Mouse (Mus musculus) gastrocnemius, adult 2 months (tissue): Measurements from ENCODE around the gene Tmem220. TPM values are rescaled to one million over a fixed set of nuclear protein-coding genes. Genes with fewer than 3 reads are reported as not detected.

Experiments
- DNase-seq: peaks from one replicate; pipeline ENCODE4 v3.0.0; 2022
- H3K27ac ChIP-seq: fragments of 200-600 bp; 2 replicates; pipeline ENCODE4 v1.8.1; 2022; ENCODE audit warnings: mild to moderate bottlenecking
- H3K4me3 ChIP-seq: fragments of 200-600 bp; 2 replicates; pipeline ENCODE4 v1.8.1; 2022; ENCODE audit warnings: mild to moderate bottlenecking, moderate library complexity
- CTCF ChIP-seq: fragments of 200-600 bp; IDR thresholded peaks from 2 replicates; pipeline ENCODE4 v1.8.1; 2022; ENCODE audit warnings: antibody characterized with exemption, mild to moderate bottlenecking, moderate library complexity
- intact Hi-C: fragments of 180-260 bp; cut with DNase I; formaldehyde crosslinking; loops from one replicate; pipeline ENCODE4 v1.15.1; 2025
- total RNA-seq, 2 experiments: library from RNA; stranded (reverse); gene quantifications; 2 replicates each; pipeline ENCODE4 v1.2.3; 2021

Tmem220 gene
- total RNA-seq, 2 experiments from 2014 or later = 0.66 to 1.3 TPM

DNA sequence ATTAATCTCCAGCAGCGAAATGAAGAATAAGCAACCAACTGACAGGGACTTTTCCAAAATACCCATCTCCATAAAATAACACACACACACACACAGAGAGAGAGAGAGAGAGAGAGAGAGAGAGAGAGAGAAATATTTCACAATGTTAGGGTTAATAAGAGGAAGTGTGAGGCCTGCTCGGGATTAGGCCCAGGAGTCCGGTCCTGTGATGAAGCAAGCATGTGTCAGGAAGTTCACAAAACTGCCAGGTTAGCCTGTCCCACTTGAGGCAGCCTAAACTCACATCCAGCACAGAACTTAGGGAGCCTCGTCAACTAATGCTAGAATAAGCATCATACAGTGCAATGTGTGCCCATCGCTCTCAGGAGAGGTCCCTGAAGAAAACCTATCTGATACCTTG lies 22.2 kb downstream of the Tmem220 start:
- no peak for DNase-seq
- intact Hi-C loops = no loop called here
- TF ChIP-seq CTCF = no peak
- Histone ChIP-seq H3K27ac (no peak overlapping the region), H3K4me3 (no peak overlapping the region)

DNA sequence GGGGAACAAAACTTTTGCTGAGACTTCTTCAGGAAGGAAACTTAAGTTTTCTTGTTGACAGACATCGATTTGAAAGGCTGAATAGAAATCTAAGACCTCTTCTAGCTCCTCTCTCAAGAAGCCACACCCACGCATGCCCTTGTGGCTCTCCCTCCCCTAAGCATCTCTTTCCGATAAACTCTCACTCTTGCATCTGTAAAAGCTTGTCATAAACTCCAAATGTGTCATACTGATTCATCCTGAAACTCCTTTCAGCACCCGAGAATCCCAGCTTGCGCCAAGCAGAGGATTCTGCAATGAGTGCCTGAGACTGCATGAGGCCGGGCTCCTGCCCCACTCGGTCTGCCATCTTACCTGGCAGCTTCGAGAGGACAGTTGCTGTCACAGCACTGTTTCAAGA lies 23.5 kb downstream of the Tmem220 start:
- no peak for DNase-seq
- intact Hi-C loops = no loop called here
- TF ChIP-seq CTCF = no peak
- Histone ChIP-seq H3K4me3 (no peak overlapping the region), H3K27ac (no peak overlapping the region)

GRCm38 (mm10) chr11:67049256-67049655 lies 24.3 kb downstream of the Tmem220 start:
- H3K4me3 ChIP-seq = no peak overlapping the region
- DNase-seq = no peak
- H3K27ac ChIP-seq = no peak overlapping the region
- intact Hi-C loops = no loop called here
- no peak; the same call in 1 of the 2 replicates for TF ChIP-seq CTCF

- no peak for DNase-seq
- Histone ChIP-seq H3K4me3 (peak overlapping the region; percentile 93), H3K27ac (peak overlapping the region; percentile 97)
- intact Hi-C loops = loop anchor here (1.0 kb wide), 1 partner anchor 26 kb away; the partner anchor contains the start of gene Tmem220
- TF ChIP-seq CTCF = no peak
These were observed 26.8 kb downstream of the Tmem220 start for GRCm38 (mm10) chr11:67051676-67052320.

DNA sequence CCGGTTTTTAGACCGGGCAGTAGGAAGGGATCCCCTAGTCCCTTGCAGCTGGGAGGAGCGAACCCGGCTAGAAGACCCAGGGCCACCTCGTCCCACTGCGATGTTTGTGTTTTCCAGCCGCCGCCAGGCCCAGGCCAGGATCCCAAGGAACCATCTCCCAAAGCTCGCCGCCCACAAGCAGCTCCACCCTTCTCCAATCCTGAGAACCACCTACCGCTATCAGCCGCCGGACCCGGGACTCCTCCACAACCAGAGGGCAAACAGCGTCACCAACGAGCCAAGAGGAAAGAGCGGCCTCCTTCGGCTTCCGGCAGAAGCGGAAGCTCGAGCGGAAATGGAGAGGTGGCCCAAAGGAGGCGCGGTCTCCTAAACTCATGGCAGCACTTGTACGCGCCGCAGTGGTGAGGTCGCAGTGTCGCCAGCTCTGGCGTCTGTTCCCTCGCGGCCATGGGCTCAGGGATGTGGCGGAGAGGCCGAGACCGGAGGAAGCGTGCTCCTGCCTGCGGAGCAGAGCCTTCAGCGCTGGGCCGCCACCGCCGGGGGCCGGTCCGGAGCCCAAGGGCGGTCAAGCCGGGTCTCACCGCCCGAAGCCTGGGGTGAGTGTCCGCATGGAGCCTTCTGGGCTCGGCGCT lies 27.5 kb downstream of the Tmem220 start, which contains the start of the genes Adprm and Sco1:
Gene Adprm, minus strand, starts transcription at position 274 of the 632 bp plus-strand sequence.
Gene Sco1, plus strand, starts transcription at position 350 of the 632 bp plus-strand sequence.
- peak; percentile 92 for DNase-seq
- TF ChIP-seq CTCF = peak; percentile 46
- intact Hi-C loops = loop anchor here (1.0 kb wide), 1 partner anchor 27 kb away; the partner anchor contains the start of gene Tmem220
- Histone ChIP-seq H3K4me3 (peak within 1 kb of the TSS; percentile 93), H3K27ac (peak within 1 kb of the TSS; percentile 97)

DNA sequence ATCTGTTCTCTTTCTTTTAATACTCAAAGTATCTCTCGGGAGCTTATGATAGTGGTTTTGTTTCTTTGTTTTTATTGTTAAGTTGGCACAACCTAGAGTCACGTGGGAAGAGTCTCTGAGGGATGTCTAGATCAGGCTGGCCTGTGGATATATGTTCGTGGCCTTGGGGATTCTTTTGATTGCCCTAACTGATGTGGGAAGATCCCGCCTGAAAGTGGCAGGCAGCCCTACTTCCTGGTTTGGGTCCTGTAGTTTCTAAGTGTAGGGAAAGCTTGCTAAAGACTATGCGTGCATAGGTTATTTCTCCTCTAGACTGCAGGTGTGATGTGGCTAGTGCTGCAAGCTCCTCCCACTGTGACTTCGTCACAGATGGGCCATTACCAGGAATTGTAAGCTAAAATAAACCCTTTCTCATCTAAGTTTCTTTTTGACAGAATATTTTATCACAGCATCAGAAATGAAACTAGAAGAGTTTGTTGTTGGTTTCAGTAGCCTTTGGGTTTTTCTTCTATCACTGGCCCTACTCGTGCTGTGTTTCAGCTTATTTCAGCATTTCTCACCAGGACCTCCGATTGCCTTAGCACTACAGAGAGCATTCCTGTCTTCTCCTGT lies 29.9 kb downstream of the Tmem220 start:
- no peak for TF ChIP-seq CTCF
- intact Hi-C loops = no loop called here
- DNase-seq = no peak
- H3K4me3 ChIP-seq = no peak overlapping the region
- H3K27ac ChIP-seq = no peak overlapping the region

DNA sequence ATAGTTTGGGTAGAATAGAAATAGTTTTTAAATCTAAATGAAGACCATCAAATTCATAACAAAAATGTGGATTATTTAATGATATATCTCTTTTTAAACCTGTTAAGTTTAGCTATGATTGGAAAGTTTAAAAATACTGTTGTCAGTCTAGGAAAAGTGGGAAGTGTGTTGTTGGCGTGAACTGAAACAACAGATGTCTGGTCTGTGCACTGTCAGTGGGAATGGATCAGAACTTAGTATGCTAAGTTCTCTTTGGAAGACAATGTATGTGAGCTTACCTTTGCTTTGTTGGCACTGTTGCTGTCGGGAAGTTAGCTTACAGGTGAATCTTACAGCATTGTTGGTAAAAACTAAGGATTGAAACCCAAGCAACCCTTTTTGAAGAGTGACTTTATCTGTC lies 36.4 kb downstream of the Tmem220 start:
- Histone ChIP-seq H3K4me3 (no peak overlapping the region), H3K27ac (no peak overlapping the region)
- DNase-seq = no peak
- TF ChIP-seq CTCF = no peak
- intact Hi-C loops = no loop called here

- H3K4me3 ChIP-seq = no peak overlapping the region
- no peak for DNase-seq
- no peak for TF ChIP-seq CTCF
- no peak overlapping the region for H3K27ac ChIP-seq
- intact Hi-C loops = no loop called here
These were observed 37.8 kb downstream of the Tmem220 start for GRCm38 (mm10) chr11:67062726-67063125.

DNA sequence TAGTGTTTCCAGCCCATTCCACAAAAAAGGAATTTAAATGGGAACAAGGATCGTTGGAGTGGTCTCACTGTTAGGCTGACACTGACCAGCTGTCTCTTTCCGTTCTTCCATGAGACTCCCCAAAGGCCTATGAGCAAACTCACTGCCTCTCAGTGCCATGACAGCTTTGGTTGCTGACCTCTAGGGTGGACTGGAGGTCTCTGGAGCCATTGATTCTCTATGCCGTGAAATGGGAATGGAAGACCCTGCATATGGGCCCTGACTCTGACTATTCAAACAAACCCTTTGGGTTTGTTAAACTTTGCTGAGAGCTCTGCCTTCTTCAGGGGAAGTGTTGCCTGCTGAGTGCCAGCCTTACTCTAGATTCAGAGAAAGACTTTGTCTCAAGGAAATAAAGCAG lies 42.8 kb downstream of the Tmem220 start:
- DNase-seq = no peak
- intact Hi-C loops = no loop called here
- H3K4me3 ChIP-seq = no peak overlapping the region
- no peak for TF ChIP-seq CTCF
- no peak overlapping the region for H3K27ac ChIP-seq

GRCm38 (mm10) chr11:67072615-67073130 lies 47.7 kb downstream of the Tmem220 start:
- Histone ChIP-seq H3K27ac (no peak overlapping the region), H3K4me3 (no peak overlapping the region)
- intact Hi-C loops = no loop called here
- no peak for DNase-seq
- no peak for TF ChIP-seq CTCF

DNA sequence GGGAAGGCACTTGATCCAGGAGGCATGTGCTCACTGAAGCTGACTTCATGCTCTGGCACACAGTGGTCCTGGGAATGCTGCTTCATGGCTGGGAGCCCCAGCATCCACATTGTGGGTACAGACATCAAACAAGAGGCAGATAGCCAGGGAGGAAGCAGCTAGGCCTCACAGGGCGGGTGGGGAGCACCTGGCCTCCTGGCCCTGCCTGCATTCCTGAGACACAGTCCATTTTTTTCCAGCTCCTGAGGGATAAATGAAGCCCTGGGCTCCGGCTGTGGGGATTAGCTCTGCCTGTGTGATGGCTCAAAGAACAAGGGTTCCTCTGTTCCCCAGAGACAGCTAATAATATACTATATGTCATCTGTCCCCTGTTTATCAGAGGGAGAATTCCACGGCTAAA lies 50.1 kb downstream of the Tmem220 start:
- intact Hi-C loops = no loop called here
- Histone ChIP-seq H3K27ac (no peak overlapping the region), H3K4me3 (no peak overlapping the region)
- DNase-seq = no peak
- TF ChIP-seq CTCF = no peak

DNA sequence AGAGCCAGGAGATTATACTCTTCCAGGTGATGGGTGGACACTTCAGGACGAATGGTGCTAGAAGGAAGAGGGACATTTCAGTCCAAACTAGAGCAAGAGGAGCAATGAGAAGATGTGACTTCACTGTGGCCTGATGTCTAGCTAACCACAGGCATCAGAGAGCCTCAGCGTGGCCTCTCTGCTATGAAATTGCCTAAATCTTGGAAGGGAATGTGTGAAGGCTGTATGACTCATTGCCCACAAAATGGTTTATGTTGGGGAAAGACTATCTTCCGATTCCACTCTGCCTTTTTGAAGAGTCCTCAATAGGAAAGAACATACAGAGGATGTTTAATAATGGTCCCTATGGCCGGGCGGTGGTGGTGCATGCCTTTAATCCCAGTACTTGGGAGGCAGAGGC lies 51.8 kb downstream of the Tmem220 start:
- Histone ChIP-seq H3K4me3 (no peak overlapping the region), H3K27ac (no peak overlapping the region)
- DNase-seq = no peak
- no peak for TF ChIP-seq CTCF
- intact Hi-C loops = no loop called here

- no peak for DNase-seq
- no peak for TF ChIP-seq CTCF
- intact Hi-C loops = no loop called here
- Histone ChIP-seq H3K27ac (no peak overlapping the region), H3K4me3 (no peak overlapping the region)
These were observed 52.5 kb downstream of the Tmem220 start for GRCm38 (mm10) chr11:67077435-67077834.
